Comparison of ENCODE assay signal across 8 mouse cellular contexts in the genomic region with DNA sequence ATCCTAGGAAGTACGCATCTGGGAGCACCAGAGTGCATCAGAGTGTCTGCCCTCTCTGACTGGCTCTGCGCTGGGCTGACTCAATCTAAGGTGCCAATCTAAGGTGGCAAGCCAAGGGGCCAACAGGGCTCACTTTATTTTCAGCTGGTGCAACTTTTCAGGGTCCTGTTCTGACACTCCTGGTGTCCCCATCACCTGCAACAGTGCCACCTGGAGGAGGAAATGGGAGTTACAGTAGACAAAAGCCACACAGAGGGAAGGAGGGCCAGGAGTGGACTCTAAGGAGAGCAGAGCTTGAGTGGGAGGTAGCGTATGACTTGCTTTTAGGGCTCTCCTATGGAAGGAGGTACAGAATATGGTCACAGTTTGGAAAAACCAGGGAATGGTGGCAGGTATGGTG. TPM values are rescaled to one million over a fixed set of nuclear protein-coding genes. Genes with fewer than 3 reads are reported as not detected.
DNase-seq lines count a peak whose midpoint lies in the region; ATAC-seq lines count a peak whose summit lies in the region.

No protein-coding gene starts in this region.

- H3K4me2 ChIP-seq in liver, embryonic 11.5 days = no peak overlapping the region
- no peak overlapping the region; the same call in 1 of the 2 replicates for H3K4me2 ChIP-seq in neural tube, embryonic 11.5 days (ENCODE audit: low read depth)

- peak; percentile 84 to 94 for DNase-seq in left cerebral cortex, adult 18-20 months (ENCODE audit: low spot score in 2 of 2)
- DNase-seq in left cerebral cortex, adult 11 months (ENCODE audit: low spot score) = no peak
- peak; percentile 76 for DNase-seq in gastrocnemius, postnatal 14 days
- peak; percentile 89 for DNase-seq in kidney, postnatal 10 days
- peak; percentile 75 for DNase-seq in liver, embryonic 11.5 days (ENCODE audit: low spot score)
- DNase-seq in neural tube, embryonic 11.5 days (ENCODE audit: low spot score) = peak; percentile 71
- DNase-seq in testis, postnatal 10 days (ENCODE audit: low spot score) = peak; percentile 92

- intact Hi-C loops in gastrocnemius, postnatal 14 days (cut with DNase I; ENCODE audit: low total_unique reads) = loop anchor here (5.0 kb wide), 1 partner anchor 173 kb away; no protein-coding TSS in a partner anchor

- no peaks in the 10 kb centered on the region for H3K9me3 ChIP-seq in liver, embryonic 11.5 days (ENCODE audit: control insufficient read depth, low read length)
- H3K9me3 ChIP-seq in neural tube, embryonic 11.5 days (ENCODE audit: control insufficient read depth, low read length) = no peaks in the 10 kb centered on the region

- no peak overlapping the region for H3K9ac ChIP-seq in liver, embryonic 11.5 days (ENCODE audit: low read depth, low read length)
- H3K9ac ChIP-seq in neural tube, embryonic 11.5 days (ENCODE audit: low read length) = no peak overlapping the region

- H3K4me3 ChIP-seq in liver, embryonic 11.5 days (ENCODE audit: low read depth, low read length) = no peak overlapping the region
- no peak overlapping the region for H3K4me3 ChIP-seq in neural tube, embryonic 11.5 days (ENCODE audit: low read depth, low read length)

- H3K4me1 ChIP-seq in liver, embryonic 11.5 days (replicated peaks; ENCODE audit: control insufficient read depth, insufficient read depth, low read length) = peaks cover 47% of the 10 kb centered on the region
- H3K4me1 ChIP-seq in neural tube, embryonic 11.5 days (ENCODE audit: control insufficient read depth, insufficient read depth, low read length) = peaks cover 23% of the 10 kb centered on the region

- WGBS in liver, embryonic 11.5 days = 69% methylated on average over 3 of the region's 3 CpGs
- WGBS in neural tube, embryonic 11.5 days = 77% methylated on average over 3 of the region's 3 CpGs

- H3K27ac ChIP-seq in liver, embryonic 11.5 days (ENCODE audit: low read depth, low read length) = no peak overlapping the region
- no peak overlapping the region for H3K27ac ChIP-seq in neural tube, embryonic 11.5 days (ENCODE audit: low read depth, low read length)

- peak; percentile 30; the same call in 1 of the 2 replicates for ATAC-seq in common myeloid progenitor, adult 5-6 weeks (replicated peaks; ENCODE audit: low read depth, poor library complexity, severe bottlenecking)
- no peak for ATAC-seq in liver, embryonic 11.5 days (replicated peaks; ENCODE audit: low FRiP score)
- ATAC-seq in neural tube, embryonic 11.5 days (ENCODE audit: insufficient read depth, low FRiP score, low TSS enrichment) = no peak

- peaks cover 35% of the 10 kb centered on the region for H3K27me3 ChIP-seq in liver, embryonic 11.5 days (replicated peaks; ENCODE audit: control insufficient read depth, insufficient read depth, low read length)
- peaks cover 39% of the 10 kb centered on the region for H3K27me3 ChIP-seq in neural tube, embryonic 11.5 days (ENCODE audit: control insufficient read depth, insufficient read depth, low read length)

- H3K36me3 ChIP-seq in liver, embryonic 11.5 days (ENCODE audit: control insufficient read depth, insufficient read depth, low read length) = peaks cover 20% of the 10 kb centered on the region
- peaks cover 10% of the 10 kb centered on the region for H3K36me3 ChIP-seq in neural tube, embryonic 11.5 days (ENCODE audit: control insufficient read depth, insufficient read depth, low read length)

RNA-seq across cellular contexts. Expression of a gene that starts 1.7 kb away (rescaled TPM):
- 100 to 1,000 TPM; 118 to 122 TPM for total RNA-seq in left cerebral cortex, adult 18-20 months (2021)
- total RNA-seq in common myeloid progenitor, adult 5-6 weeks (2017) = 50.1 and 56.4 TPM in 2 replicates
- 100 to 1,000 TPM; 118 to 122 TPM for total RNA-seq in gastrocnemius, postnatal 14 days (2021)
- 113 and 120 TPM in 2 replicates for polyA plus RNA-seq in liver, embryonic 11.5 days (2014; fragmentation: Nextera tagmentation; extraction: Ambion mirVana)
- 118 and 132 TPM in 2 replicates for polyA plus RNA-seq in neural tube, embryonic 11.5 days (2014; fragmentation: Nextera tagmentation; extraction: Ambion mirVana)

RNA-seq across cellular contexts. Expression of a gene that starts 5.8 kb away (rescaled TPM):
- 100 to 1,000 TPM; 924 to 953 TPM for total RNA-seq in left cerebral cortex, adult 18-20 months (2021)
- total RNA-seq in common myeloid progenitor, adult 5-6 weeks (2017) = 3,128 and 4,626 TPM in 2 replicates
- total RNA-seq in gastrocnemius, postnatal 14 days (2021) = 1,000 to 10,000 TPM; 1,030 to 1,066 TPM
- polyA plus RNA-seq in liver, embryonic 11.5 days (2014; fragmentation: Nextera tagmentation; extraction: Ambion mirVana) = 1,024 and 1,077 TPM in 2 replicates
- 809 and 814 TPM in 2 replicates for polyA plus RNA-seq in neural tube, embryonic 11.5 days (2014; fragmentation: Nextera tagmentation; extraction: Ambion mirVana)

RNA-seq across cellular contexts. Expression of a gene that starts 11.9 kb away (rescaled TPM):
- 1 to 10 TPM; 1.5 to 2.8 TPM for total RNA-seq in left cerebral cortex, adult 18-20 months (2021)
- total RNA-seq in common myeloid progenitor, adult 5-6 weeks (2017) = not detected in 2 replicates
- 1 to 10 TPM; 1.5 to 1.9 TPM for total RNA-seq in gastrocnemius, postnatal 14 days (2021)
- 3.8 and 5.4 TPM in 2 replicates for polyA plus RNA-seq in liver, embryonic 11.5 days (2014; fragmentation: Nextera tagmentation; extraction: Ambion mirVana)
- polyA plus RNA-seq in neural tube, embryonic 11.5 days (2014; fragmentation: Nextera tagmentation; extraction: Ambion mirVana) = 3.4 and 3.7 TPM in 2 replicates

RNA-seq across cellular contexts. Expression of a gene that starts 17.7 kb away (rescaled TPM):
- 100 to 1,000 TPM; 295 to 296 TPM for total RNA-seq in left cerebral cortex, adult 18-20 months (2021)
- not detected in 2 replicates for total RNA-seq in common myeloid progenitor, adult 5-6 weeks (2017)
- not detected for total RNA-seq in gastrocnemius, postnatal 14 days (2021)
- 0.87 and 1.1 TPM in 2 replicates for polyA plus RNA-seq in liver, embryonic 11.5 days (2014; fragmentation: Nextera tagmentation; extraction: Ambion mirVana)
- 19.3 and 20.7 TPM in 2 replicates for polyA plus RNA-seq in neural tube, embryonic 11.5 days (2014; fragmentation: Nextera tagmentation; extraction: Ambion mirVana)

RNA-seq across cellular contexts. Expression of a gene that starts 22.7 kb away (rescaled TPM):
- 100 to 1,000 TPM; 407 to 421 TPM for total RNA-seq in left cerebral cortex, adult 18-20 months (2021)
- total RNA-seq in common myeloid progenitor, adult 5-6 weeks (2017) = 95.9 and 128 TPM in 2 replicates
- 100 to 1,000 TPM; 116 to 117 TPM for total RNA-seq in gastrocnemius, postnatal 14 days (2021)
- polyA plus RNA-seq in liver, embryonic 11.5 days (2014; fragmentation: Nextera tagmentation; extraction: Ambion mirVana) = 261 and 285 TPM in 2 replicates
- 243 and 252 TPM in 2 replicates for polyA plus RNA-seq in neural tube, embryonic 11.5 days (2014; fragmentation: Nextera tagmentation; extraction: Ambion mirVana)
